Mouse (Mus musculus): Measurements from ENCODE around the gene Cd86.

Cd86 gene

GRCm38 (mm10) chr16:36665782-36666181 is at the start of gene Cd86:
Gene Cd86, minus strand, starts transcription at chr16:36666081.
- in situ Hi-C loops (cut with MboI, MseI): no loop called here

GRCm38 (mm10) chr16:36711760-36712159 is 45.9 kb upstream of the Cd86 start:
- in situ Hi-C loops (cut with MboI, MseI): no loop called here

- in situ Hi-C loops (cut with MboI, MseI): no loop called here
Observed at GRCm38 (mm10) chr16:36710794-36711193, 44.9 kb upstream of the Cd86 start.

- in situ Hi-C loops (cut with MboI, MseI): loop anchor here (5.0 kb wide), 1 partner anchor 67 kb away; no protein-coding TSS in a partner anchor
Observed at GRCm38 (mm10) chr16:36709405-36709804, 43.5 kb upstream of the Cd86 start.

GRCm38 (mm10) chr16:36708751-36709150 is 42.9 kb upstream of the Cd86 start:
- in situ Hi-C loops (cut with MboI, MseI): loop anchor here (5.0 kb wide), 1 partner anchor 66 kb away; no protein-coding TSS in a partner anchor

GRCm38 (mm10) chr16:36707702-36708423 is 42.0 kb upstream of the Cd86 start:
- in situ Hi-C loops (cut with MboI, MseI): loop anchor here (5.0 kb wide), 1 partner anchor 66 kb away; no protein-coding TSS in a partner anchor

- in situ Hi-C loops (cut with MboI, MseI): no loop called here
Observed at GRCm38 (mm10) chr16:36700484-36700883, 34.6 kb upstream of the Cd86 start.

GRCm38 (mm10) chr16:36697331-36697730 is 31.4 kb upstream of the Cd86 start:
- in situ Hi-C loops (cut with MboI, MseI): no loop called here

- in situ Hi-C loops (cut with MboI, MseI): no loop called here
Observed at GRCm38 (mm10) chr16:36694798-36695290, 29.0 kb upstream of the Cd86 start.

- in situ Hi-C loops (cut with MboI, MseI): no loop called here
Observed at GRCm38 (mm10) chr16:36693818-36694413, 28.0 kb upstream of the Cd86 start, which contains the start of gene Ildr1. Gene Ildr1, plus strand, starts transcription at chr16:36693978.

- in situ Hi-C loops (cut with MboI, MseI): no loop called here
Observed at GRCm38 (mm10) chr16:36691484-36691883, 25.6 kb upstream of the Cd86 start.

- in situ Hi-C loops (cut with MboI, MseI): no loop called here
Observed at GRCm38 (mm10) chr16:36688076-36688475, 22.2 kb upstream of the Cd86 start.

- in situ Hi-C loops (cut with MboI, MseI): no loop called here
Observed at GRCm38 (mm10) chr16:36684325-36684918, 18.5 kb upstream of the Cd86 start.

GRCm38 (mm10) chr16:36681829-36682228 is 15.9 kb upstream of the Cd86 start:
- in situ Hi-C loops (cut with MboI, MseI): no loop called here

GRCm38 (mm10) chr16:36675902-36676301 is 10.0 kb upstream of the Cd86 start:
- in situ Hi-C loops (cut with MboI, MseI): no loop called here

GRCm38 (mm10) chr16:36675304-36675703 is 9.4 kb upstream of the Cd86 start:
- in situ Hi-C loops (cut with MboI, MseI): no loop called here

GRCm38 (mm10) chr16:36674457-36675204 is 8.8 kb upstream of the Cd86 start:
- in situ Hi-C loops (cut with MboI, MseI): no loop called here

- in situ Hi-C loops (cut with MboI, MseI): no loop called here
Observed at GRCm38 (mm10) chr16:36673196-36673595, 7.3 kb upstream of the Cd86 start.

GRCm38 (mm10) chr16:36670590-36670989 is 4.7 kb upstream of the Cd86 start:
- in situ Hi-C loops (cut with MboI, MseI): no loop called here

- in situ Hi-C loops (cut with MboI, MseI): no loop called here
Observed at GRCm38 (mm10) chr16:36666448-36667017, 652 bp upstream of the Cd86 start.

- in situ Hi-C loops (cut with MboI, MseI): no loop called here
Observed at GRCm38 (mm10) chr16:36663484-36663883, 2.4 kb downstream of the Cd86 start.

Data from T-helper 1 cell (primary cell).